ENCODE assay signal across 10 mouse cellular contexts in the genomic region with DNA sequence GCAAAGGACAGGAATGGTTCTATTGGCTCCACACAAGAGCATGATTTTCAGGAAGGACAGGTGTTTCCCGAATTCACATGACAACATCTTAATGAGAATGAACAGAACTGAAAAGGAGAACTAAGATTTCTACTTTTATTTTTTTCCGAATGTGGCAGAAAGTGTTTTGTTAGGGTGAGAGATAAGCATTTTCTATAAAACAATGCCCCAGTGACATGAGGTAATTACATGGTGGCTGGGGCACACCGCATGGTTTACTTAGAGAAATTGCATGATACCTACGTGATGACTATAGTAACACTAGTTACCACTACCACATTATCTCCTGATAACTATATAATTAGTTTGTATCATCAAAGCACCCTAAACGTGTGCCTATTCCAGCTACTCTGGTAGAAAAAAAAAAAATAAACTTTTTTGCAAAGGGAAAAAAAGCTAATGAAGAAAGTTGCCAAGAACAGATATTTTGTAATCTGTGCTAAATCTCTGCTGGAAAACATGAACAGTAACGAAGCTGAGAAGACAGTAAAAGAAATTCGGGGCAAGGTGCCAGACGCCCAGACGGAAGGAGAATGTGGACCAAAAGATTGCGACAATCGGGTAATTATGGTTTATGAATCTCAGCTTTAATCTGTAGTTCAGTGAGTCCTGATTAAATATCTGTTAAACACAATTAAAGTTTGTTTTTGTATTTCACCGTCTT.
DNase-seq lines count a peak whose midpoint lies in the region; ATAC-seq and TF ChIP-seq lines count a peak whose summit lies in the region.
"Had no signal": no experiment of that assay in that cellular context is flagged by ENCODE, and none has a peak within 500 bp of the region (broad histone marks: within the 10 kb centered on the region; RNA-seq: fewer than 3 reads in every experiment).

No protein-coding gene starts in this region.

- H3K4me3 ChIP-seq in forebrain, embryonic 15.5 days: no peak overlapping the region
- H3K4me3 ChIP-seq in forebrain, embryonic 11.5 days (ENCODE audit: low read depth, low read length): no peak overlapping the region
- H3K4me3 ChIP-seq in midbrain, embryonic 16.5 days (ENCODE audit: low read depth, low read length): no peak overlapping the region
- no peak overlapping the region for H3K4me3 ChIP-seq in stomach, postnatal 0 days (ENCODE audit: low read depth, low read length)
- H3K4me3 ChIP-seq: embryonic facial prominence, embryonic 15.5 days; midbrain, embryonic 15.5 days had no signal

- no peak for DNase-seq in forebrain, embryonic 11.5 days (ENCODE audit: low spot score)
- peak; percentile 50 for DNase-seq in testis, postnatal 10 days (ENCODE audit: low spot score)
- DNase-seq in testis, postnatal 14 days (ENCODE audit: low spot score): no peak
- DNase-seq in layer of hippocampus, adult 18-20 months (ENCODE audit: low spot score in 2 of 2): peak; percentile 50 to 83
- DNase-seq in skeletal muscle tissue, adult 2 months (ENCODE audit: low read depth, low spot score): peak; percentile 67
- DNase-seq in stomach, postnatal 0 days (ENCODE audit: low spot score): no peak

- no peak overlapping the region for H3K9ac ChIP-seq in forebrain, embryonic 15.5 days (replicated peaks)
- no peak overlapping the region for H3K9ac ChIP-seq in forebrain, embryonic 11.5 days (ENCODE audit: low read length)
- no peak overlapping the region for H3K9ac ChIP-seq in midbrain, embryonic 16.5 days (ENCODE audit: low read depth, low read length)
- no peak overlapping the region for H3K9ac ChIP-seq in stomach, postnatal 0 days (ENCODE audit: low read length)
- H3K9ac ChIP-seq: embryonic facial prominence, embryonic 15.5 days; midbrain, embryonic 15.5 days had no signal

- no peak overlapping the region for H3K4me2 ChIP-seq in forebrain, embryonic 15.5 days (replicated peaks)
- no peak overlapping the region for H3K4me2 ChIP-seq in forebrain, embryonic 11.5 days (ENCODE audit: low read depth, low read length, severe bottlenecking)
- no peak overlapping the region for H3K4me2 ChIP-seq in midbrain, embryonic 16.5 days (ENCODE audit: low read length)
- no peak overlapping the region for H3K4me2 ChIP-seq in stomach, postnatal 0 days (replicated peaks; ENCODE audit: low read depth)
- H3K4me2 ChIP-seq: embryonic facial prominence, embryonic 15.5 days; midbrain, embryonic 15.5 days had no signal

- no peaks in the 10 kb centered on the region for H3K9me3 ChIP-seq in forebrain, embryonic 15.5 days
- H3K9me3 ChIP-seq in forebrain, embryonic 11.5 days (ENCODE audit: control insufficient read depth, low read length): no peaks in the 10 kb centered on the region
- H3K9me3 ChIP-seq in midbrain, embryonic 16.5 days (replicated peaks; ENCODE audit: control insufficient read depth, low read length, poor library complexity, severe bottlenecking): no peaks in the 10 kb centered on the region
- no peaks in the 10 kb centered on the region for H3K9me3 ChIP-seq in stomach, postnatal 0 days (ENCODE audit: control insufficient read depth, low read length)
- H3K9me3 ChIP-seq: embryonic facial prominence, embryonic 15.5 days; midbrain, embryonic 15.5 days had no signal

- no peak for TF ChIP-seq CTCF in stomach, postnatal 0 days (IDR thresholded peaks at IDR 0.05; ENCODE audit: low read depth)

- no peak for ATAC-seq in forebrain, embryonic 15.5 days (replicated peaks)
- ATAC-seq in forebrain, embryonic 11.5 days (replicated peaks; ENCODE audit: low FRiP score): no peak
- ATAC-seq in midbrain, embryonic 16.5 days: no peak
- ATAC-seq in stomach, postnatal 0 days (ENCODE audit: low FRiP score, low TSS enrichment): no peak

- no peaks in the 10 kb centered on the region for H3K27me3 ChIP-seq in forebrain, embryonic 15.5 days
- no peaks in the 10 kb centered on the region for H3K27me3 ChIP-seq in forebrain, embryonic 11.5 days (ENCODE audit: control insufficient read depth, insufficient read depth, low read length)
- no peaks in the 10 kb centered on the region for H3K27me3 ChIP-seq in midbrain, embryonic 16.5 days (ENCODE audit: control insufficient read depth, insufficient read depth, low read depth, low read length)
- H3K27me3 ChIP-seq in stomach, postnatal 0 days (ENCODE audit: control insufficient read depth, insufficient read depth, low read length): no peaks in the 10 kb centered on the region
- H3K27me3 ChIP-seq: embryonic facial prominence, embryonic 15.5 days; midbrain, embryonic 15.5 days had no signal

- H3K36me3 ChIP-seq in forebrain, embryonic 15.5 days: no peaks in the 10 kb centered on the region
- H3K36me3 ChIP-seq in forebrain, embryonic 11.5 days (ENCODE audit: control insufficient read depth, insufficient read depth, low read length): no peaks in the 10 kb centered on the region
- no peaks in the 10 kb centered on the region for H3K36me3 ChIP-seq in midbrain, embryonic 16.5 days (ENCODE audit: control insufficient read depth, insufficient read depth, low read length)
- no peaks in the 10 kb centered on the region for H3K36me3 ChIP-seq in stomach, postnatal 0 days (ENCODE audit: control insufficient read depth, insufficient read depth, low read length)
- H3K36me3 ChIP-seq: embryonic facial prominence, embryonic 15.5 days; midbrain, embryonic 15.5 days had no signal

- peaks cover 42% of the 10 kb centered on the region for H3K4me1 ChIP-seq in forebrain, embryonic 15.5 days
- no peaks in the 10 kb centered on the region for H3K4me1 ChIP-seq in forebrain, embryonic 11.5 days (replicated peaks; ENCODE audit: control insufficient read depth, insufficient read depth, low read length)
- peaks cover 14% of the 10 kb centered on the region for H3K4me1 ChIP-seq in midbrain, embryonic 16.5 days (ENCODE audit: control insufficient read depth, insufficient read depth, low read length)
- no peaks in the 10 kb centered on the region for H3K4me1 ChIP-seq in stomach, postnatal 0 days (replicated peaks; ENCODE audit: control insufficient read depth, insufficient read depth)

- 0 out of 2 replicates have a peak overlapping the region, but pooled peaks have one; percentile 51 for H3K27ac ChIP-seq in forebrain, embryonic 15.5 days (replicated peaks)
- no peak overlapping the region for H3K27ac ChIP-seq in forebrain, embryonic 11.5 days (ENCODE audit: low read depth, low read length)
- no peak overlapping the region for H3K27ac ChIP-seq in midbrain, embryonic 16.5 days (ENCODE audit: low read length)
- no peak overlapping the region for H3K27ac ChIP-seq in stomach, postnatal 0 days (replicated peaks)
- H3K27ac ChIP-seq: embryonic facial prominence, embryonic 15.5 days; midbrain, embryonic 15.5 days had no signal

- no peak for TF ChIP-seq EP300 in stomach, postnatal 0 days (optimal IDR thresholded peaks at IDR 0.05)

- 45% methylated on average over 12 of the region's 12 CpGs for WGBS in forebrain, embryonic 15.5 days
- 86% methylated on average over 12 of the region's 12 CpGs for WGBS in forebrain, embryonic 11.5 days
- 86% methylated on average over 12 of the region's 12 CpGs for WGBS in midbrain, embryonic 16.5 days
- WGBS in stomach, postnatal 0 days: 62% methylated on average over 12 of the region's 12 CpGs

Comparison
In these comparisons a context has a peak if more than half of its experiments do, and no peak if none do; other contexts are left out.
1. DNase-seq: peak in testis, postnatal 10 days (single experiment), layer of hippocampus, adult 18-20 months (2 of 2) and skeletal muscle tissue, adult 2 months (single experiment); none in forebrain, embryonic 11.5 days (single experiment), testis, postnatal 14 days (single experiment) and stomach, postnatal 0 days (single experiment).